Mouse (Mus musculus): ENCODE measurements around the gene Rpp25. TPM values are rescaled to one million over a fixed set of nuclear protein-coding genes. Genes with fewer than 3 reads are reported as not detected.

Gene Rpp25
- 11.7 and 19.6 TPM in 2 replicates for total RNA-seq (2014; rRNA removed)
- polyA plus RNA-seq (2015; fragmentation: Nextera tagmentation; extraction: Ambion mirVana) = 15.2 and 17.0 TPM in 2 replicates

DNA sequence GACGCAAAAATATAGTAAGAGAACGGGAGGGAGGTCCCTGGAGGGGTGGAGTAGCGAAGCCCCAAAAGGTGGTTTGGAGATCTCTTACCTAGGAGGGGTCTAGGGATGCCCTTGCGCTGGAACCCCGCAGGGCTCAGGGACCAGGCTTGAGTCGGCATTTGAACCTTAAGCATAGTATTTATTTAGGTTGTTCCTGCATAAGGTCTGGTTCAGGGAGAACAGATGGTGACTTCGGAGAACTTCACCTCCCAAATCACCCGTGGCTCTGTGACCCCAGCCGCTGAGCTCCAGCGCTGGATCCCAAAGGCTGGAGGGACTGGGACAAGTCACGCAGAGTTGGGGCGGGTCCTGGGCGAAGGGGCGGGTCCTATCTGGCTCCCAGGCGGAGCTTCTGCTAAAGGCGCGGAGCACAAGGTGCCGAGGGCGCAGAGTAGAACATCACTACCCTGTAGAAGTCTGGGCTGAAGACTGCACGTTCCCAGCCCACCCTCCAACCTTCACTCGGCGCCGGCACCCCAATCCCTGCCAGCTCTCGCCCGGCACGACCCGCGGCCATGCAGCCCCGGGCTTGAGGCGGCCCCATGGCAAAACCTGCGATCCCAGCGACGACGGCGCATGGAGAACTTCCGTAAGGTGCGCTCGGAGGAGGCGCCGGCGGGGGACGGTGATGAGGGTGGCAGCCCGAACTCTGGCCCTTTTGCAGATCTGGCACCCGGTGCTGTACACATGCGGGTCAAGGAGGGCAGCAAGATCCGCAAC is at the start of gene Rpp25:
TSS of gene Rpp25 (plus strand) at position 405 of the 759 bp plus-strand sequence.
- no peak for TF ChIP-seq CTCF (IDR thresholded peaks at IDR 0.05; ENCODE audit: low read depth)
- peak within 1 kb of the TSS; percentile 86 for H3K4me2 ChIP-seq (ENCODE audit: low read depth, low read length)
- peak; percentile 23 for DNase-seq (ENCODE audit: low spot score)
- H3K9me3 ChIP-seq (ENCODE audit: low read length) = no peaks in the 10 kb centered on the region
- ATAC-seq = peak; percentile 55
- H3K4me1 ChIP-seq (ENCODE audit: insufficient read depth, low read length) = peaks cover 29% of the 10 kb centered on the region
- no peaks in the 10 kb centered on the region for H3K36me3 ChIP-seq (ENCODE audit: insufficient read depth, low read length)
- peak within 1 kb of the TSS; percentile 48; the same call in 1 of the 2 replicates for H3K9ac ChIP-seq (replicated peaks; ENCODE audit: low read length)
- H3K27me3 ChIP-seq (ENCODE audit: insufficient read depth, low read length) = peaks cover 9% of the 10 kb centered on the region
- peak within 1 kb of the TSS; percentile 41 for H3K4me3 ChIP-seq (ENCODE audit: low read length)
- peak within 1 kb of the TSS; percentile 62; the same call in 1 of the 2 replicates for H3K27ac ChIP-seq
- WGBS = under 1% methylated on average over 46 of the region's 46 CpGs

DNA sequence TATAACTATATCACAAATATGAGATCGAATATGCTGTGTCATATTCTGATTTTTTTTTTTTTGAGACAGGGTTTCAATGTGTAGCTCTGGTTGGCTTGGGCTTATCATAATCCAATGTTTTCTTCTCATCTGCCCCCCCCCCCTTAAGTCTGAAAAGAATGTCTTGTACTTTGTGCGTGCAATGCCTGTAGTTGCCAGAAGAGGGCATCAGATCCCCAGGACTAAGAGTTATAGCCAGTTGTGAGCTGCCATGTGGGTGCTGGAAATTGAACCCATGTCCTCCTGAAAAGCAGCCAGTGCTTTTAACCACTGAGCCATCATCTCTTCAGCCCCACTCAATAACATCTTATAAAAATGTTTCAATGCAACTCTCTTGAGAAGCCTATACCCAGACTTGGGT is 44.1 kb upstream of the Rpp25 start:
- no peak for ATAC-seq
- peak; percentile 58 for TF ChIP-seq CTCF (IDR thresholded peaks at IDR 0.05; ENCODE audit: low read depth)
- 98% methylated on average over 2 of the region's 2 CpGs for WGBS
- Histone ChIP-seq H3K4me2 (ENCODE audit: low read depth, low read length) (no peak overlapping the region), H3K4me1 (ENCODE audit: insufficient read depth, low read length) (no peaks in the 10 kb centered on the region), H3K9ac (replicated peaks; ENCODE audit: low read length) (no peak overlapping the region), H3K4me3 (ENCODE audit: low read length) (no peak overlapping the region), H3K27ac (no peak overlapping the region), H3K27me3 (ENCODE audit: insufficient read depth, low read length) (no peaks in the 10 kb centered on the region), H3K36me3 (ENCODE audit: insufficient read depth, low read length) (peaks cover 7% of the 10 kb centered on the region; the same call in 1 of the 2 replicates), H3K9me3 (ENCODE audit: low read length) (no peaks in the 10 kb centered on the region)
- no peak for DNase-seq (ENCODE audit: low spot score)

DNA sequence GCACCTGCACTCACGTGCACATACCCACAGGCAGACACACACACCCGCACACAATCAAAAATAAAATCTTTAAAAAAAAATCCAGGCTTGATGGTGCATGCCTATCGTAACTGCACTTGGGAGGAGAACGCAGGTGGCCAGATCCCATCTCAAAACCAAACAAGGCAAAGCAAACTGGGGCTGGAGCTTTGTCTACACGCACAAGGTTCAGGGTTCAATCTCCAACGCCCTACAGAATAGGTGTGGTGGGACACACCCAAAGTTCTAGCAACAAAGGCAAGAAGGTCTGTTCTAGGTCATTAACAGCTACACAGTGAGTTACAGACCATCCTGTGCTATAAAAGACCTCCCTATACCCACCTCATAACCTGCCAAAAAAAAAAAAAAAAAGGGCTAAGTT is 41.0 kb upstream of the Rpp25 start:
- DNase-seq (ENCODE audit: low spot score) = no peak
- Histone ChIP-seq H3K4me3 (ENCODE audit: low read length) (no peak overlapping the region), H3K9ac (replicated peaks; ENCODE audit: low read length) (no peak overlapping the region), H3K27ac (no peak overlapping the region), H3K36me3 (ENCODE audit: insufficient read depth, low read length) (peaks cover 7% of the 10 kb centered on the region; the same call in 1 of the 2 replicates), H3K9me3 (ENCODE audit: low read length) (no peaks in the 10 kb centered on the region), H3K27me3 (ENCODE audit: insufficient read depth, low read length) (no peaks in the 10 kb centered on the region), H3K4me1 (ENCODE audit: insufficient read depth, low read length) (peaks cover 5% of the 10 kb centered on the region; the same call in 1 of the 2 replicates), H3K4me2 (ENCODE audit: low read depth, low read length) (no peak overlapping the region)
- ATAC-seq = no peak
- no peak for TF ChIP-seq CTCF (IDR thresholded peaks at IDR 0.05; ENCODE audit: low read depth)
- WGBS = 81% methylated on average over 6 of the region's 6 CpGs

GRCm38 (mm10) chr9:57466101-57466500 is 37.7 kb upstream of the Rpp25 start:
- Histone ChIP-seq H3K9me3 (ENCODE audit: low read length) (no peaks in the 10 kb centered on the region), H3K27me3 (ENCODE audit: insufficient read depth, low read length) (no peaks in the 10 kb centered on the region), H3K27ac (no peak overlapping the region), H3K4me2 (ENCODE audit: low read depth, low read length) (peak overlapping the region; percentile 83), H3K36me3 (ENCODE audit: insufficient read depth, low read length) (peaks cover 7% of the 10 kb centered on the region; the same call in 1 of the 2 replicates), H3K4me3 (ENCODE audit: low read length) (peak overlapping the region; percentile 92; the same call in 1 of the 2 replicates), H3K4me1 (ENCODE audit: insufficient read depth, low read length) (peaks cover 13% of the 10 kb centered on the region), H3K9ac (replicated peaks; ENCODE audit: low read length) (peak overlapping the region; percentile 99; the same call in 1 of the 2 replicates)
- no peak for TF ChIP-seq CTCF (IDR thresholded peaks at IDR 0.05; ENCODE audit: low read depth)
- 80% methylated on average over 3 of the region's 3 CpGs for WGBS
- ATAC-seq (no peak), DNase-seq (ENCODE audit: low spot score) (no peak)

GRCm38 (mm10) chr9:57467271-57467771 is 36.5 kb upstream of the Rpp25 start:
- Histone ChIP-seq H3K27me3 (ENCODE audit: insufficient read depth, low read length) (no peaks in the 10 kb centered on the region), H3K27ac (peak overlapping the region; percentile 93), H3K9ac (replicated peaks; ENCODE audit: low read length) (peak overlapping the region; percentile 99), H3K4me2 (ENCODE audit: low read depth, low read length) (peak overlapping the region; percentile 83), H3K9me3 (ENCODE audit: low read length) (no peaks in the 10 kb centered on the region), H3K4me3 (ENCODE audit: low read length) (peak overlapping the region; percentile 92), H3K4me1 (ENCODE audit: insufficient read depth, low read length) (peaks cover 13% of the 10 kb centered on the region), H3K36me3 (ENCODE audit: insufficient read depth, low read length) (peaks cover under 1% of the 10 kb centered on the region; the same call in 1 of the 2 replicates)
- DNase-seq (ENCODE audit: low spot score) (peak; percentile 64), ATAC-seq (peak; percentile 73)
- WGBS = 2% methylated on average over 18 of the region's 18 CpGs
- no peak for TF ChIP-seq CTCF (IDR thresholded peaks at IDR 0.05; ENCODE audit: low read depth)

- WGBS = 2% methylated on average over 48 of the region's 48 CpGs
- peak within 1 kb of the TSS; percentile 93 for H3K27ac ChIP-seq
- no peaks in the 10 kb centered on the region for H3K36me3 ChIP-seq (ENCODE audit: insufficient read depth, low read length)
- no peak for TF ChIP-seq CTCF (IDR thresholded peaks at IDR 0.05; ENCODE audit: low read depth)
- H3K9ac ChIP-seq (replicated peaks; ENCODE audit: low read length) = peak within 1 kb of the TSS; percentile 99
- ATAC-seq (peak; percentile 92), DNase-seq (ENCODE audit: low spot score) (peak; percentile 96)
- H3K27me3 ChIP-seq (ENCODE audit: insufficient read depth, low read length) = no peaks in the 10 kb centered on the region
- no peaks in the 10 kb centered on the region for H3K9me3 ChIP-seq (ENCODE audit: low read length)
- peaks cover 13% of the 10 kb centered on the region for H3K4me1 ChIP-seq (ENCODE audit: insufficient read depth, low read length)
- peak within 1 kb of the TSS; percentile 83 for H3K4me2 ChIP-seq (ENCODE audit: low read depth, low read length)
- H3K4me3 ChIP-seq (ENCODE audit: low read length) = peak within 1 kb of the TSS; percentile 92
These were observed 35.8 kb upstream of the Rpp25 start, which contains the start of gene Scamp5 for GRCm38 (mm10) chr9:57467896-57468549. TSS of gene Scamp5 (minus strand) at chr9:57468060.

All from hindbrain, postnatal 0 days (tissue).